Mouse (Mus musculus) cortical plate, adult 2 months (tissue): Measurements from ENCODE around the gene Adss.

Experiments used
- CTCF ChIP-seq: fragments of 200-500 bp; IDR thresholded peaks from 2 replicates; pipeline ENCODE4 v1.5.1; 2011; ENCODE audit warnings: mild to moderate bottlenecking, control low read depth, low read length; ENCODE audit not compliant: insufficient read depth; ENCODE audit errors: extremely low read depth
- POLR2A ChIP-seq: fragments of 200-500 bp; IDR thresholded peaks from 2 replicates; pipeline ENCODE4 v1.6.1; 2011; ENCODE audit warnings: mild to moderate bottlenecking, low read length, control low read depth; ENCODE audit not compliant: insufficient read depth; ENCODE audit errors: extremely low read depth

DNA sequence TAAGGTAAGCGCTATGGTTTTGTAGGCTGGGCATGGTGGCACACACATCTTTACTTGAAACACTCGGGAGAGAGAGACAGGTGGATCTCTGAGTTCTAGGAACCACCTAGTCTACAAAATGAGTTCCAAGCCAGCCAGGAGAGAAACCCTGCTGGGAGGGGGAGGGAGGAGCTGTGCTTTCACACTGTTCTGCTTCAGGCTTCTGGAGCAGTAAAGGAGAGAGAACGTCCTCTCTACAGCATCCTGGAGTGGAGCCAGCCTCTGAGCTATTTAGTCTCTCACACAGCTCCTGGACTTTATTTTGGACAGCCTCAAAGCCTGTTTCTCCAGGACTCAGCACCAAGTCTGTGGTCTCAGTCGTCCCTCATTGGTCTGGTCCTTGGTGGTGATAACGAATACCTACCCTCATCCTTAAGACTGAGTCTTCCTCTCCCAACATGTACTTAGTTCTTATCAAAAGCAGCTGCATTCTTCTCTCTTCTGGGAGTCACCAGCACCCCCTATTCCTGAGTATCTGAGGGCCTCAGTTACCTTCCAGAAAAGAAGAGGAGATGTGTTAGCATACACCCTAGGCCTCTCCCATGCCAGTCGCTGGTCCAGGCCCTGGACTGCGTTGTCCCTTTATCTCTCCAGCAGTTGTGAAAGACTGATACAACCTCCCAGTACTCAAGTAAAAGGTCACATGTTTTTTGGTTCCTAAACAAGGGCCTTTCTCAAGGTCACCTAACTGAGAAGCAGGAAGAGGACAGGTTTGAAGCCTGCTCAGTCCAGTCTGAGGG, 79.1 kb downstream of the Adss start:
- no peak for TF ChIP-seq CTCF
- no peak for TF ChIP-seq POLR2A
